Mouse (Mus musculus): ENCODE data around the gene Slc27a5. TPM values are rescaled to one million over a fixed set of nuclear protein-coding genes. Genes with fewer than 3 reads are reported as not detected.

Gene Slc27a5
- polyA plus RNA-seq, 1 experiment, result not detected

GRCm38 (mm10) chr7:12979776-12980175, 18.2 kb downstream of the Slc27a5 start:
- H3K27ac ChIP-seq (ENCODE audit: insufficient read depth, low read depth, low read length), result no peak overlapping the region
- WGBS, result 70% methylated on average over 6 of the region's 6 CpGs
- no peak overlapping the region for H3K4me3 ChIP-seq (ENCODE audit: insufficient read depth, low read depth, low read length)
- peaks cover 16% of the 10 kb centered on the region for H3K4me1 ChIP-seq (ENCODE audit: control insufficient read depth, insufficient read depth, low read length)
- no peak for TF ChIP-seq POLR2A (IDR thresholded peaks at IDR 0.05; ENCODE audit: insufficient read depth, low read depth, low read length)
- TF ChIP-seq CTCF (IDR thresholded peaks at IDR 0.05; ENCODE audit: insufficient read depth, low read depth, low read length), result no peak

GRCm38 (mm10) chr7:12978931-12979722, 18.9 kb downstream of the Slc27a5 start:
- H3K27ac ChIP-seq (ENCODE audit: insufficient read depth, low read depth, low read length), result no peak overlapping the region
- 79% methylated on average over 18 of the region's 18 CpGs for WGBS
- no peak overlapping the region for H3K4me3 ChIP-seq (ENCODE audit: insufficient read depth, low read depth, low read length)
- TF ChIP-seq POLR2A (IDR thresholded peaks at IDR 0.05; ENCODE audit: insufficient read depth, low read depth, low read length) (no peak), CTCF (IDR thresholded peaks at IDR 0.05; ENCODE audit: insufficient read depth, low read depth, low read length) (no peak)
- H3K4me1 ChIP-seq (ENCODE audit: control insufficient read depth, insufficient read depth, low read length), result peaks cover 16% of the 10 kb centered on the region

- WGBS, result under 1% methylated on average over 49 of the region's 49 CpGs
- Histone ChIP-seq H3K4me3 (ENCODE audit: insufficient read depth, low read depth, low read length) (peak within 1 kb of the TSS; percentile 71), H3K27ac (ENCODE audit: insufficient read depth, low read depth, low read length) (peak within 1 kb of the TSS; percentile 99), H3K4me1 (ENCODE audit: control insufficient read depth, insufficient read depth, low read length) (peaks cover 16% of the 10 kb centered on the region)
- TF ChIP-seq POLR2A (IDR thresholded peaks at IDR 0.05; ENCODE audit: insufficient read depth, low read depth, low read length) (peak; percentile 69), CTCF (IDR thresholded peaks at IDR 0.05; ENCODE audit: insufficient read depth, low read depth, low read length) (no peak)
These were observed 20.2 kb downstream of the Slc27a5 start, which contains the start of gene Zfp446 for GRCm38 (mm10) chr7:12977682-12978389. Gene Zfp446 (plus strand): TSS chr7:12977848.

GRCm38 (mm10) chr7:12970906-12971305, 27.1 kb downstream of the Slc27a5 start:
- 96% methylated on average over 25 of the region's 25 CpGs for WGBS

GRCm38 (mm10) chr7:12966104-12966845, 31.7 kb downstream of the Slc27a5 start:
- WGBS, result under 1% methylated on average over 29 of the region's 29 CpGs
- H3K27ac ChIP-seq (ENCODE audit: insufficient read depth, low read depth, low read length), result peak overlapping the region; percentile 59
- H3K4me3 ChIP-seq (ENCODE audit: insufficient read depth, low read depth, low read length), result peak overlapping the region; percentile 70
- TF ChIP-seq POLR2A (IDR thresholded peaks at IDR 0.05; ENCODE audit: insufficient read depth, low read depth, low read length) (no peak), CTCF (IDR thresholded peaks at IDR 0.05; ENCODE audit: insufficient read depth, low read depth, low read length) (no peak)
- H3K4me1 ChIP-seq (ENCODE audit: control insufficient read depth, insufficient read depth, low read length), result peaks cover 4% of the 10 kb centered on the region; the same call in 1 of the 2 replicates

More at GRCm38 (mm10) chr7:12970906-12971305, 27.1 kb downstream of the Slc27a5 start:
- Histone ChIP-seq H3K4me1 (ENCODE audit: control insufficient read depth, insufficient read depth, low read length) (no peaks in the 10 kb centered on the region), H3K27ac (ENCODE audit: insufficient read depth, low read depth, low read length) (no peak overlapping the region), H3K4me3 (ENCODE audit: insufficient read depth, low read depth, low read length) (no peak overlapping the region)
- TF ChIP-seq CTCF (IDR thresholded peaks at IDR 0.05; ENCODE audit: insufficient read depth, low read depth, low read length) (no peak), POLR2A (IDR thresholded peaks at IDR 0.05; ENCODE audit: insufficient read depth, low read depth, low read length) (no peak)

- under 1% methylated on average over 23 of the region's 23 CpGs for WGBS
These were observed 32.3 kb downstream of the Slc27a5 start, which contains the start of gene Zfp324 for GRCm38 (mm10) chr7:12965678-12966091. Gene Zfp324 (plus strand): TSS chr7:12965838.

GRCm38 (mm10) chr7:12961511-12962141, 36.4 kb downstream of the Slc27a5 start:
- Histone ChIP-seq H3K27ac (ENCODE audit: insufficient read depth, low read depth, low read length) (peak overlapping the region; percentile 90), H3K4me3 (ENCODE audit: insufficient read depth, low read depth, low read length) (peak overlapping the region; percentile 68), H3K4me1 (ENCODE audit: control insufficient read depth, insufficient read depth, low read length) (peaks cover 4% of the 10 kb centered on the region; the same call in 1 of the 2 replicates)
- 2% methylated on average over 29 of the region's 29 CpGs for WGBS
- TF ChIP-seq POLR2A (IDR thresholded peaks at IDR 0.05; ENCODE audit: insufficient read depth, low read depth, low read length), result peak; percentile 37; the same call in 1 of the 2 replicates
- TF ChIP-seq CTCF (IDR thresholded peaks at IDR 0.05; ENCODE audit: insufficient read depth, low read depth, low read length), result no peak

More at GRCm38 (mm10) chr7:12965678-12966091, 32.3 kb downstream of the Slc27a5 start, which contains the start of gene Zfp324:
- TF ChIP-seq CTCF (IDR thresholded peaks at IDR 0.05; ENCODE audit: insufficient read depth, low read depth, low read length) (peak; percentile 9; the same call in 1 of the 2 replicates), POLR2A (IDR thresholded peaks at IDR 0.05; ENCODE audit: insufficient read depth, low read depth, low read length) (peak; percentile 39)
- H3K4me1 ChIP-seq (ENCODE audit: control insufficient read depth, insufficient read depth, low read length), result peaks cover 4% of the 10 kb centered on the region; the same call in 1 of the 2 replicates
- H3K4me3 ChIP-seq (ENCODE audit: insufficient read depth, low read depth, low read length), result peak within 1 kb of the TSS; percentile 70
- peak within 1 kb of the TSS; percentile 59 for H3K27ac ChIP-seq (ENCODE audit: insufficient read depth, low read depth, low read length)

- no peaks in the 10 kb centered on the region for H3K4me1 ChIP-seq (ENCODE audit: control insufficient read depth, insufficient read depth, low read length)
- 27% methylated on average over 4 of the region's 4 CpGs for WGBS
- H3K27ac ChIP-seq (ENCODE audit: insufficient read depth, low read depth, low read length), result no peak overlapping the region
- H3K4me3 ChIP-seq (ENCODE audit: insufficient read depth, low read depth, low read length), result no peak overlapping the region
- TF ChIP-seq CTCF (IDR thresholded peaks at IDR 0.05; ENCODE audit: insufficient read depth, low read depth, low read length) (no peak), POLR2A (IDR thresholded peaks at IDR 0.05; ENCODE audit: insufficient read depth, low read depth, low read length) (no peak)
These were observed 38.3 kb downstream of the Slc27a5 start for GRCm38 (mm10) chr7:12959718-12960117.
